Mouse (Mus musculus): ENCODE measurements around the gene Tmem273. TPM values are rescaled to one million over a fixed set of nuclear protein-coding genes. Genes with fewer than 3 reads are reported as not detected.

Tmem273 gene
- total RNA-seq (2021), result 1 to 10 TPM; 3.9 to 5.2 TPM
- long read RNA-seq, experiment 1, result 0 reads
- long read RNA-seq, experiment 2, partial matches to known transcripts, result 0 of 1 reads
- long read RNA-seq, experiment 2, other reads (novel, unspliced or antisense), result 1 of 1 reads

- DNase-seq, result peak in 1 of 2 experiments; percentile 16
Measured at GRCm38 (mm10) chr14:32785556-32786130, at the start of gene Tmem273. TSS of gene Tmem273 (plus strand) at chr14:32785963.

GRCm38 (mm10) chr14:32736561-32736960 lies 49.2 kb upstream of the Tmem273 start:
- DNase-seq, result no peak

- no peak for DNase-seq
Measured at GRCm38 (mm10) chr14:32738586-32738985, 47.2 kb upstream of the Tmem273 start.

- DNase-seq, result no peak
Measured at GRCm38 (mm10) chr14:32748519-32748918, 37.2 kb upstream of the Tmem273 start.

- no peak for DNase-seq
Measured at GRCm38 (mm10) chr14:32750727-32751126, 35.0 kb upstream of the Tmem273 start.

- DNase-seq, result no peak
Measured at GRCm38 (mm10) chr14:32754286-32754685, 31.5 kb upstream of the Tmem273 start.

GRCm38 (mm10) chr14:32762177-32762576 lies 23.6 kb upstream of the Tmem273 start:
- DNase-seq, result no peak

- no peak for DNase-seq
Measured at GRCm38 (mm10) chr14:32770563-32770962, 15.2 kb upstream of the Tmem273 start.

GRCm38 (mm10) chr14:32772085-32772484 lies 13.7 kb upstream of the Tmem273 start:
- no peak for DNase-seq

- DNase-seq, result peak; percentile 56 to 74
Measured at GRCm38 (mm10) chr14:32772791-32773190, 13.0 kb upstream of the Tmem273 start.

GRCm38 (mm10) chr14:32773456-32773855 lies 12.3 kb upstream of the Tmem273 start:
- no peak for DNase-seq

GRCm38 (mm10) chr14:32776077-32776476 lies 9.7 kb upstream of the Tmem273 start:
- DNase-seq, result no peak

- DNase-seq, result no peak
Measured at GRCm38 (mm10) chr14:32778362-32778761, 7.4 kb upstream of the Tmem273 start.

GRCm38 (mm10) chr14:32782866-32783265 lies 2.9 kb upstream of the Tmem273 start:
- DNase-seq, result no peak

GRCm38 (mm10) chr14:32784130-32784747 lies 1.5 kb upstream of the Tmem273 start:
- DNase-seq, result peak; percentile 7 to 16

- DNase-seq, result no peak
Measured at GRCm38 (mm10) chr14:32784748-32785134, 1.0 kb upstream of the Tmem273 start.

GRCm38 (mm10) chr14:32787691-32788090 lies 1.9 kb downstream of the Tmem273 start:
- DNase-seq, result no peak

- no peak for DNase-seq
Measured at GRCm38 (mm10) chr14:32796375-32796774, 10.6 kb downstream of the Tmem273 start.

- DNase-seq, result no peak
Measured at GRCm38 (mm10) chr14:32797803-32798202, 12.0 kb downstream of the Tmem273 start.

GRCm38 (mm10) chr14:32798355-32798754 lies 12.6 kb downstream of the Tmem273 start:
- no peak for DNase-seq

- no peak for DNase-seq
Measured at GRCm38 (mm10) chr14:32800048-32800447, 14.3 kb downstream of the Tmem273 start.

- peak; percentile 61 to 72 for DNase-seq
Measured at GRCm38 (mm10) chr14:32801016-32801661, 15.4 kb downstream of the Tmem273 start.

- no peak for DNase-seq
Measured at GRCm38 (mm10) chr14:32801662-32802024, 15.9 kb downstream of the Tmem273 start.

All from adrenal gland, postnatal 36 days (tissue).